Mouse (Mus musculus) layer of hippocampus, adult 9-11 months (tissue): ENCODE measurements around the gene Ttc39b.

Experiments
- DNase-seq: peaks from one replicate; pipeline ENCODE4 v3.0.0; 2022

The Ttc39b gene

GRCm38 (mm10) chr4:83182178-83183068 is 141.6 kb downstream of the Ttc39b start:
- DNase-seq, result no peak

- no peak for DNase-seq
Measured at GRCm38 (mm10) chr4:83177471-83177870, 146.6 kb downstream of the Ttc39b start.

DNA sequence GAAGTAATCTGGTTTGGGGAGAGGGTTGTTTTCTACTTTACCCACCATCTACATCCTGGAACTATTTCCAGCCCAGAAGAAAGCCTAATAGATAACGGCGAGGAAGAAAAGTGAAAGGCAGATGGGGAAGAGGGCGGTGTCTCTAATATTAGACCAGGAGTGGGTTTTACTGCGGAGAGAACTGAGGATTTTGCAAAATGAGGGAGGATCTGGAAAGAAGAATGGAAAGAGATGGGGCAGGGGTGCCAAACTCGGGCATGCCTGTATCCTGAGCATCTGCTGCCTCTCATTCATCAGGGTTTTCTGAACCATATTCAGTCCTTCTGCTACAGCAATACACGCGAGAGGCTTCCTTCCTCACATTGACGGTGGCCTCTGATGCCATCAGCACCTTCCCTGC is 149.1 kb downstream of the Ttc39b start:
- peak; percentile 65 for DNase-seq

DNA sequence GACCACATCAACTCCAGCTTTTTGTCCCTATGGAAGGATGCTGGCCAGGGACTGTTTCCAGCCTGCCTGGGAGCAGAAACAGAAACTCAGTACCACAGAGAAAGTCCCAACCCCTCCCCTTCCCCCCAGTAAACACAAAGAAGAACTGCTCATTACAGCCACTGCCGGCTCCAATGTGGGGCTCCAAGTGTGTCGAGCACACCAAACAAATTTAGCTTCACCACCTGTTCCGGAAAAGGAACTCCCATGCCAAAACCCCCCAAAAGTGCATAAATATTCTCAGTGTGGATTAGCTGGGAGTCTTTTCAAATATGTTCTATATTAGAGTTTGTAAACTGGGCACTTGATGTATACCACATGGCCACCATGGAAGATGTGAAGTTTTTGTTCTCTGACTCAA is 151.8 kb downstream of the Ttc39b start:
- peak; percentile 9 for DNase-seq

DNA sequence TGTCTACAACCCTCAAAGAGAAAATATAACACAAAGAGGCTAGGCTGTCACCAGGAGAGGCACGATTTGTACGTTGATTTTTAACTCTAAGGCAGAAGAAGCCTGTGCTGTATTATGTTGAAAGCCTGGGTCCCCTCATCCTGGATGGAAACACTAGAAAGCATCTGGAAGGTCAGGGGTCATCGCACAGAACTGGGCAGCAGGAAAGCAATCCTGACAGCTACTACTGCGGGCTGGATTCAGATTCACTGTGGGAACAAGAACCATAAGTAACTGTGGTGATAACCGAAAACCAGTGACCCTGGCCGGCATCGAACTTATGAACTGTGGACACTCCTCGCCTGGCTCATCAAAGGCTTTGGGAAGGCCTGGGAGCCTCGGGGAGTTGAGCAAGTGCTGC is 153.3 kb downstream of the Ttc39b start:
- DNase-seq, result no peak
